Mouse (Mus musculus) fat pad, adult 2 months (tissue): ENCODE results near the gene Megf11.

Source experiments
- DNase-seq: peaks from one replicate; pipeline ENCODE4 v3.0.0-alpha.2; 2011; ENCODE audit warnings: low read depth, low spot score; ENCODE audit errors: extremely low read depth

Megf11 gene

GRCm38 (mm10) chr9:64385511-64386465, at the start of gene Megf11:
Gene Megf11, plus strand, starts transcription at chr9:64385626.
- no peak for DNase-seq

DNA sequence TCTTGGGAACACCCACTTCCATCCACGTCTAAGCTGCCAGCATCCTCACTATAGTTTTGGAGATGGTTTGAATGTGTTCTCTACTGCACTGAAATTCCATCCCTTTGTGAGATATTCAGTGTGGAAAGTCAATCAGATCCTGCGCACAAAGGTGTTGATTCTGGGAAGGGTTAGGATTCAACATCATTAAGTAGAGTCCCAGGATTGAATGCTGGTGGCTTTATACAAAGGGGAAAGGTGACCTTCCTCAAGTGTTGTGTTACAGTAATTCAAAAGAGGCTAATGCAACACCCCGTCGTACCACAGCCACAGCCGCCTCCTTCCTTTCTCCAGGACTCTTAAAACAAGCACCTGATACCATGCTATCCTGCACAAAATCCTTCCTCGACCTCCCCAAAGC, 49.6 kb upstream of the Megf11 start:
- DNase-seq: no peak

DNA sequence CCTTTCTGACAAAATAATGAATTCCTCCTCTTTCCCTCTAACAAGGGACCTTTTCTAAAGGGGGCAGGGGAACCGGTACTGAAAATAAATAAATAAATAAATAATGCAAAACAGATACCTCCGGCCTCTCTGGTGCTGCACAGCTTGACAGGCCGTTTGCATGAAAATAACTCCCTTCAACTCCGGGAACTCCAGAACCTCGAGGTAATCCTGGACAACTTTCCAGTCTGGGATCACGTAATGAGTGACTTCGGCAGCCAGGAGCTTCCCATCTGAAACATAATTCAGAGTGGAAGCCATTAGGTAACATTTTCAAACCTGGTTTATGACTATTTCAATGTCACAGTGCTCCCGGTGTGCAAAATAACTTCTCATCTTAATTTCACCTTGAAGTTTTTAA, 46.1 kb upstream of the Megf11 start:
- no peak for DNase-seq

- DNase-seq: no peak
Observed at GRCm38 (mm10) chr9:64340351-64341253, 44.8 kb upstream of the Megf11 start.

GRCm38 (mm10) chr9:64341254-64341566, 44.2 kb upstream of the Megf11 start, which contains the start of gene Dis3l:
Gene Dis3l, minus strand, starts transcription at chr9:64341288.
- DNase-seq: no peak

DNA sequence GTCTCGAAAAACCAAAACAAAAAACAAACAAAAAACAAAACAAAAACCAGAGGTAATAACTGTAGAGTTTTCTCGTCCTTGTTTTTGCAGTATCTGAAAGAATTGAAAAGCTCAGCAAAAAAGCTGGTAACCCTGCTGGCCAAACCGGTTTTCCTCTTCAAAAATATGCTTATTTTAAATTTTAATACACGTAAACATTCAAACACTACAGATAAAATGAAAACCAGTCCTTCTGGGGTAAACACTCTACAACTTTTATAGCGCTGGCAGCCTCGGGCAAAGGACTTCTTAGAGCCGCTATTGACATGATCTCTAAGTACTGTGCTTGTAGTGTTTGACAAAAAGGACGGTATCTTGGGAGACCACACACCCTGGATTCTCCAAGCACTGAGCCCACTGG, 43.8 kb upstream of the Megf11 start:
- no peak for DNase-seq

DNA sequence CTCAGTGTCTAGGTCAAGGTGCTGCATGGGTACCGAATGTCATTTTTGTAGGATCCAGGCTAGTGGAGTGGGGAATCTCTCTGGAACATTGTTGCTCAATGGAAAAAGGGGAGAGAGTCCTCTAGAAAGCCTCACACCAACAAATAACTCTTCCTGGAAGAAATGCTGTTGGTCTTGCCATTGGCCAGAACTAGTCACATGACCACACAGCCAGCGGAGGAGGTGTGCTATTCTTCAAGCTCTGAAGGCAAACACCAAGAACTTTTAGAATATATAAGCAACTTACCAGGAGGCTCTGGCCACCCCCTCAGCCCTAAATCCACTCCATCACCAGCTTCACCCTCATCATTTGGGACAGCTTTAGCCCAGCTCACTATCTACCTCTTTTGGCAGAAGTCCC, 41.8 kb upstream of the Megf11 start:
- no peak for DNase-seq

DNA sequence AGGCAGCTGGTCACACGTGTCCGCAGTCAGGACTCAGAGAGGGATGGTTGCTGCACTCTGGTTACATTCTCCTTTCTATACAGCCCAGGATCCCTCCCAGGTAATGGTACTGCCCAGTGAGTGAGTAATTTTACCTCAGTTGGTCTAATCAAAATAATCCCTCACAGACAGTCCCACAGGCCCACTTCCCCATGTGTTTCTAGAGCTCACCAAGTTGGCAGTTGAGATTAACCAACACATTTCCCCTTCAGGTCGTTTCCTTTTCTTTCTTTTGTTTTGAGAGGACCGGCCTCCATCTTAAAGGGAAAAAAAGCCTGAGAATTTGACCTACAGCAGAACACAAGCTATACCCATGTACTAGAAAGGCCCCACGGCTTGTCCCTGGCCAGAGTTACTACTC, 39.5 kb upstream of the Megf11 start:
- DNase-seq: no peak

DNA sequence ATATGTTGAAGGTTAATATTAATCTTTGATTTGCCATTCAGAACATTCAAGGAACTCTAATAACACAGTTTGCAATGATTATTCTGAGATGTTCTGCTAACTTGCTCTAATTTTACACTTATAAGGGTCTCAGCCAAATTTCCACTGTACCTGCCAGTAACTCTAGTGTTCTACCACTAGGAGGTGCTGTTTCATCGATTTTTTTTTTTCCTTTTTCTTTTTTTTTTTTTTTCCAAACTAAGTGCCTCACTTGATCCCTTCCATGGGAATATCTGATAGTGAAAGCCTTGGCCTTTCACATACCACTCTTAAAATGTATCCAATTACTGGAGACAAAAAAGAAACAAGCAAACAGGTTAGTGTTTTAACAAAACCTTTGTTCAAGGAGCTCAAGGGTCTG, 38.0 kb upstream of the Megf11 start:
- no peak for DNase-seq

DNA sequence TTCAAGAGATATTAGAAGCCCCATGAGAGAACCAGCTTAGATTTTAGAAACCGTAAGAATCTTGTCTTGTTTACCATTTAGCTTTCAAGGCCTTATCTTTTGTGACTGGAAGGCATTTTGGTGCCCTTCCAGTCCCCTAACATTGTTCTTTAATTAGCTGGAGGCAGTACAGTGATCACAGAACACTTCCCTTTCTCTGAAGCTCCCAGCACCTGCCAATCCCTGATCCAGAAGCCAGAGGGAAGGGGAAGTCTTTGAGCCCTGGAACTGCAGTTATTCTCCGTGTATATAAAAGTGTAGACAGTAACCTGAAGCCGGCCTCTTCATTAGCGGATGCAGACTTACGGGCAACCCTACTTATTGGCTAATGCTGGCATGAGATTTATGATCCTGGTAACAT, 35.9 kb upstream of the Megf11 start:
- no peak for DNase-seq

- no peak for DNase-seq
Observed at GRCm38 (mm10) chr9:64351191-64351590, 34.2 kb upstream of the Megf11 start.

GRCm38 (mm10) chr9:64355627-64356026, 29.8 kb upstream of the Megf11 start:
- no peak for DNase-seq

DNA sequence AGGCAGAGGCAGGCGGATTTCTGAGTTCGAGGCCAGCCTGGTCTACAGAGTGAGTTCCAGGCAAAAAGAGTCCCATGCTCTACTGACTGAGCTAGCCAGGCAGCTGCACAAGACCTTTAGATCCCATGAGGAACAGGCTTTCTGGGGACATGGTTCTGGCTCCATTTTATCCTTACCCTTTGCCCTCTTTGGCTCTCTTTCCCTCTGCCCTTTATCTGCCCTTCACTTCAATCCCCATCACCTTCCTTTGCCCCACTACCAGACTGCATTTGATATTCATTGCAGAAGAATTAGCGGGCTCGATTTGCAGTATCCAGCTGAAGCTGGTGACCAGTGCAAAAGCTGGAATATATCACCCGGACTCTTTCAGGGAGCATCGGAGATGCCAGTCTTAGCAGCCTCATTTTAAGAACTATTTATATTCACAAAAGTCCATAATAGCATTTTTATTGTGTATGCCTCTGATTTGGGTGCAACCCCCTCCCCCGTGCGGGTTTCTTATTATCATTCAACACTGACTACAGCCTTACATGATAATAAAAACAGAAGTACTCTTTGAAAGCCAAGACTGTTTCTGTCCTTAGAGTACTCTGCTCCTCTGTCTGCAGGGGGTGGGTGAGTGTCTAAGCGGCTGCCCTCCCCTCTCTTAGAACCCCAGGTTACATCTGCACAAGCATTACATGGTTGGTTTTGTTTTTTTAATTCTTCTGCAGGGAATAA, 24.0 kb upstream of the Megf11 start:
- DNase-seq: no peak

GRCm38 (mm10) chr9:64369871-64370270, 15.6 kb upstream of the Megf11 start:
- no peak for DNase-seq

DNA sequence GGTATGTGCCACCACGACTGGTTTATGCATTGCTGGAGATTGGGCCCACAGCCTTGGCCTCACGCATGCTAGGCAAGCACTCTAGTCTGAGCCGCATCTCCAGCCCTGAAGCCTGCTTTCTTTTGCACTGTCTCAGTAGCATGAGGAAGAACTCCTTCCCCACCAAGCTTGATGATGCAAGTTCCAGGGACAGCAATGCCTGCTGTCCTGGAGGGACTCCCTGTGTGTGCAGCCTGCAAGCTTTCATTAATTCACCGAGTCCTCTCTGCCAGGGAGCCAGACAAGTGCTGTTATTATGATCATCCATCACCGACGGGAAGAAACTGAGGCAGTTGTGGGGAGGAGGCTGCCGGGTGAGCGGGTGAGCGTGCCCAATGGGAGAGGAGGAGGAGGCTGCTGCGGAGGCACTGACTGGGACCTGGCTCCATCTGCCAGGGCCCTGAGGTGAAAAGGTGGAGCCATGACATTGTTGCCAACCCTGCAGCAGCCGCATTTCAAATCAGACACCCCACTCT, 14.1 kb upstream of the Megf11 start:
- DNase-seq: no peak

DNA sequence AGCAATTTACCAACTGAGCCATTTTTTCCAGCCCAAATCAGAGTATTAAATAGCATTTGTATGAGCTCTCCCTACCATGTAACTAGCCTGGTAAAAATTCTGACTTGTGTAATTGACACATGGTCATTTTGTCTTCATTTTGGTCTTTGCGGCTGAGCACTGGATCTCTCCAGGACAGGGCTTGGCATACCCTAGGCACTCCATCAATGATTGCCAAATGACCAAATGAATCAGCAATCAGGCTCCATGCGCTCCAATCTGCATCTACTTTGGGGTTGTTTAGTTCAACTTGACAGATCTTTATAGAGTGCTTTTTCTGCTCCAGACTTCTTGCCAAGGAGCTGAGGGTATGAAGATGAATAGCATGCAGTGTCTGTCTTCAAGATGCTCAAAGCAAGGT, 9.0 kb upstream of the Megf11 start:
- no peak for DNase-seq

DNA sequence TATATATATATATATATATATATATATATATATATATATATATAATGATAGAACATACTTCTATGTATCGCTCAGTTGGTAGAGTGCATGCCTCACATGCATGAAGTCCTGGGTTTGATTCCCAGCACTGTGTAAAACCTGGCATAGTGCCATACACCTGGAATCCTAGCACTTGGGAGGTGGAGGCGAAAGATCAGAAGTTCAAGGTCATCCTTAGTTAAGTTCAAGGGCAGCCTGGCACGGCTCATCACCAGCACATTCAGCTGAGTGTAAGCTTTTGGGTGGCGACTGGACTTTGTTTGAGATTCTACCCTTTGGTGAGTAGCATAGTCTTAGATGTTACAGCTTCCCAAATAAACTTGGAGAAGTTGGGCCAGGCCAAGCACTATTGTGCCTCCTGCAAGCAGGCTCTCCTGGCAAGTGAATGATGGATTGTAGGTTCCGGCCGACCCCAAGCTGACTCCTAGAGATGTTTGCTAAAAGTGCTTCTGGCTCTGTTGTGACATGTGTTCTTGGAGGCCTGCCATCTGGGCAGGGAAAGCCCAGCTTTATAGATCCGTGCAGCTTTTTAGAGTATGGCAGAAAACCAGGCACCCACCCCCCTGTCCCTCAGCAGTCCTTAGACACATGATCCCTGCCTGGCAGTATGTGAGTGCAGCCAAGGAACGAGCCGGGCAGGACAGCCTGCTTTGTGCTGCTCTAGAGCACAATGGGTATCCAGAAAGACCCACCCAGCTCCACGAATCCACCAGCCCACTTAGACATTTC, 2.2 kb upstream of the Megf11 start:
- no peak for DNase-seq

DNA sequence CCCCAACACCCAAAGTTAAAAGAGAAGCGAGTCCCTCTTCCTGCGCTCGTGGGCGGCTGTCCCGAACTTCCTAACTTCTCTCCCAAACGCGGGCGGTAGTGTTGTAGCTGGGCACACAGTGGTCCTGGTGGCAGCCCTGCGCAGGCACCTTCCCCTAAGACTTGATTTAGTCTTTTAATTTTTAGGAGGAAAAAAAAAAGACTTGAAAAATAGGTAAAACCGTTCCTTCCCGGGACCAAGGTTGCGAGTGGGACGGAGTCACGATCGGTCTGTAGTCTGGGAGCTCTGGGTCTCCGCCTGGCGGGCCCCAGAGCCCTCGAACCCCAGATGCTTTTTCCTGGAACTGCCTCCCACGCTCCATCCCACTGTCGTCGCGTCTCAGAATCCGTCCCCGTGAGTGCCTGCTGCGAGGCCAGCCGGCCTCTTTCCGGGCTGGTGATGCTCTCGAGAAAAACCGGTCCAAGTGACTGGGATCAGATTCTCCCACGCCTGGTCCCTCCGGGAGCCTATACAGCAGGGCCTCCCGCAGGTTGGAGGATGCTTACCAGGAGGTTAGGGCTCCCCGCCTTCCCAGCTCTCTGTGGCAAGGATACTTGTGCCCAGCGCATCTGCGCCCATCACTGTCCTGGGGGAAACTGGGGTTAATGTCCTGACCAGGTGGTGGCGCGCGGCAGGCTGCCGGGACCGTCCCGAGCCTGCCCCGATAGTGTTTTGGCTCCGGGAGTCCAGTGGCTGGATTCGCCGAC, 1.2 kb downstream of the Megf11 start:
- no peak for DNase-seq

DNA sequence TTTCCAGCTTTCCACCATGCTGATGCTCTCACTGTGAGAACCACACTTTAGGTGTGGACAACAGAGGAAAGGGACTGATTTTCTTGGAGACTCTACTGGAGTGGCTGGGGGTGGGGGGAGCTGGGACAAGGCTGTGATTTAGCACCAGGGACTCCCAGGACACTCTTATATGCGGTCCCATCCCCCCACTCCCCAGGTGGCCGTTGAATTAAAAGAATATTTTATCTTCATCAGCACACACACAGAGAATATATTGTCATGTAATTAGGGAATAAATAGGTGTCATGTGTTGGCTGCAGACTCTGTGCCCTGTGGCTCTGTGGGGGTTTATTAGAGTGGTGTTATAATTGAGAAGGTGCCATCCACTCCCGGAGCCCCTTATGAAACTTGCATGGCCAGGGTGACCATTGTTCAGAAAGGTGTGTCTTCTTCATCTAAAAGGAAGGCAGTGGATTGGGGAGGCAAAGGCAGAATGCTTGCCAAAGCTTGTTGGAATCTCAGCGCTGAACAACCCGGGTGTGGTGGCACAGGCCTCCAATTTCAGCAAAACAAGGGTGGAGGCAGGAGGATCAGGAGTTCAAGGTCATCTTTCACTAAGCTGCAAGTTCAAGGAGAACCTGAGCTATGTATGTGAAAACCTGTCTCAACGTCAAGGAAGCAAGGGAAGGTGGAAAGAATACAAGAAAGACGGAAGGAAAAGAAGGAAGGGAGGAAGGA, 4.3 kb downstream of the Megf11 start:
- DNase-seq: no peak
